ENCODE assay signal across 9 mouse cellular contexts in the genomic region with DNA sequence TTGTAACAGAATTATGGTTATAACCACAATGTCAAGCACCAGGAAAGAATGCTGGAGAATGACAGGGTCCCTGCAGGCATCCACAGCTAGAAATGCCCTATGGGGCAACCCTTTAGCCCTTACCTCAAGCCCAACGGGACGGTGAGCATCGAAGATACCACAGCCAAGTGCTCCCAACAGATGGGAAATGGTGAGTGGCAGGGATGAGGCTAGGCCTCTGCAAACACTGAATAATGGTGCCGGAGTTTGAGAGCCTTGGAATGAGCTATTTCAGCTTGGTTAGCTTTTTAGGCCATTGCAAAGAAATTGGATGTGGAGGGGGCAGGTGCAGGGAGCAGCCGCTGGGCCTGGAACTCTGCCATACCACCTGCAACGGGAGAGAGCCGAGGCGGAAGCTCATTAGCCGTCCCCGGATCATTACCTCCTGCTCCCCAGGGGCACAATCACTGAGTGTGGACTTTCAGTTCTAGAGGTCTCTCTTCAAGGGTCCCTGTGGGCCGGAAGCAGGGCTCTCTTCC.
A peak's percentile ranks its signal among the peaks of the same experiment; 100 is the strongest.
DNase-seq lines count a peak whose midpoint lies in the region; ATAC-seq and TF ChIP-seq lines count a peak whose summit lies in the region.
"Had no signal": no experiment of that assay in that cellular context is flagged by ENCODE, and none has a peak within 500 bp of the region (broad histone marks: within the 10 kb centered on the region; RNA-seq: fewer than 3 reads in every experiment).

No protein-coding gene starts in this region.

- peak; percentile 3 for DNase-seq in cerebellum, adult 8-10 months
- DNase-seq in midbrain, postnatal 0 days (ENCODE audit: low spot score), result peak; percentile 53
- no peak for DNase-seq in lung, adult 18-20 months
- DNase-seq in ovary, postnatal 36 days (ENCODE audit: low spot score), result no peak

- H3K36me3 ChIP-seq in megakaryocyte, embryonic 14.5 days (replicated peaks; ENCODE audit: low read length), result peaks cover 93% of the 10 kb centered on the region
- H3K36me3 ChIP-seq in hindbrain, embryonic 13.5 days, result no peaks in the 10 kb centered on the region
- H3K36me3 ChIP-seq in midbrain, postnatal 0 days (ENCODE audit: insufficient read depth, low read length), result no peaks in the 10 kb centered on the region

- no peaks in the 10 kb centered on the region for H3K9me3 ChIP-seq in megakaryocyte, embryonic 14.5 days
- no peaks in the 10 kb centered on the region for H3K9me3 ChIP-seq in hindbrain, embryonic 13.5 days
- no peaks in the 10 kb centered on the region for H3K9me3 ChIP-seq in midbrain, postnatal 0 days (ENCODE audit: low read length)

- peak overlapping the region; percentile 54 for H3K4me3 ChIP-seq in megakaryocyte, embryonic 14.5 days (replicated peaks)
- no peak overlapping the region for H3K4me3 ChIP-seq in hindbrain, embryonic 13.5 days
- no peak overlapping the region for H3K4me3 ChIP-seq in midbrain, postnatal 0 days (ENCODE audit: low read depth, low read length)
- H3K4me3 ChIP-seq: left cerebral cortex, adult 2 months had no signal

- WGBS in hindbrain, embryonic 13.5 days, result 45% methylated on average over 11 of the region's 11 CpGs
- WGBS in midbrain, postnatal 0 days, result 61% methylated on average over 11 of the region's 11 CpGs

- no peak for ATAC-seq in megakaryocyte, adult 5-6 weeks (ENCODE audit: poor library complexity, severe bottlenecking)
- ATAC-seq in hindbrain, embryonic 13.5 days (ENCODE audit: low FRiP score), result peak; percentile 78
- ATAC-seq in midbrain, postnatal 0 days (ENCODE audit: low FRiP score), result no peak
- no peak for ATAC-seq in monocyte, adult 5-6 weeks (replicated peaks; ENCODE audit: insufficient number of reproducible peaks, low FRiP score, low TSS enrichment, poor library complexity, severe bottlenecking)

- H3K27ac ChIP-seq in hindbrain, embryonic 13.5 days, result peak overlapping the region; percentile 53; the same call in 1 of the 2 replicates
- no peak overlapping the region for H3K27ac ChIP-seq in midbrain, postnatal 0 days (ENCODE audit: low read depth, low read length)
- H3K27ac ChIP-seq: left cerebral cortex, adult 2 months had no signal

- no peak overlapping the region for H3K9ac ChIP-seq in hindbrain, embryonic 13.5 days
- H3K9ac ChIP-seq in midbrain, postnatal 0 days (replicated peaks; ENCODE audit: low read length, poor library complexity, severe bottlenecking), result no peak overlapping the region

- H3K4me2 ChIP-seq in hindbrain, embryonic 13.5 days, result no peak overlapping the region
- H3K4me2 ChIP-seq in midbrain, postnatal 0 days (ENCODE audit: low read depth, low read length, poor library complexity, severe bottlenecking), result no peak overlapping the region

- H3K4me1 ChIP-seq in megakaryocyte, embryonic 14.5 days, result peaks cover 94% of the 10 kb centered on the region
- peaks cover 13% of the 10 kb centered on the region for H3K4me1 ChIP-seq in hindbrain, embryonic 13.5 days (replicated peaks)
- H3K4me1 ChIP-seq in midbrain, postnatal 0 days (ENCODE audit: insufficient read depth, low read length), result no peaks in the 10 kb centered on the region

- no peak for TF ChIP-seq CTCF in midbrain, postnatal 0 days (IDR thresholded peaks at IDR 0.05)

- H3K27me3 ChIP-seq in megakaryocyte, embryonic 14.5 days (replicated peaks), result no peaks in the 10 kb centered on the region
- H3K27me3 ChIP-seq in hindbrain, embryonic 13.5 days, result no peaks in the 10 kb centered on the region
- H3K27me3 ChIP-seq in midbrain, postnatal 0 days (ENCODE audit: insufficient read depth, low read length), result no peaks in the 10 kb centered on the region

Comparison
In these comparisons a context has a peak if more than half of its experiments do, and no peak if none do; other contexts are left out.
1. DNase-seq: peak in cerebellum, adult 8-10 months (single experiment) and midbrain, postnatal 0 days (single experiment); none in lung, adult 18-20 months (0 of 2) and ovary, postnatal 36 days (single experiment).